Mouse (Mus musculus): ENCODE data around the gene Gm49337. TPM values are rescaled to one million over a fixed set of nuclear protein-coding genes. Genes with fewer than 3 reads are reported as not detected.

Gene Gm49337
- polyA plus RNA-seq, 1 experiment: not detected

DNA sequence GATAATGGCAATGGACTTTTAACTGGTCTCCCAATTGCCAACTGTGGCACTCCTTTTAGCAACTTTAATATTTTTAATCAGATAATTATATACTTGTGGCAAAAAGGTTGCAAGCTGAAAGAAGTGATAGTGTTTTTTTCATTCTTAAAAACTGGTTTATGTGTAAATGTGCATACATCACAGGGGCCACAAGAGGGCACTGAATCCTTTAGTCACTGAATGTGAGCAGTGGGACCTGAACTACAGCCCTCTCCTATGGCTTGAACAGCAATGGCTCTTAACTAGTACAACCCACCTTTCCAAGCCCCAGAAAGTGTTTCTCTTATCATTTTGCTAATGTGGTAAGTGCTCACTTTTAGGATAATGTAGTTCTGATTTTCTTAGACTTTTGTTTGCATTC is 168.9 kb downstream of the Gm49337 start:
- H3K27me3 ChIP-seq (ENCODE audit: control insufficient read depth, insufficient read depth, low read length): no peaks in the 10 kb centered on the region
- no peak overlapping the region for H3K27ac ChIP-seq (ENCODE audit: control insufficient read depth, insufficient read depth, low read depth, low read length)
- TF ChIP-seq CTCF (IDR thresholded peaks at IDR 0.05; ENCODE audit: control insufficient read depth, insufficient read depth, insufficient replicate concordance, low read depth, low read length) (no peak), POLR2A (IDR thresholded peaks at IDR 0.05; ENCODE audit: control insufficient read depth, low read depth, low read length) (no peak)
- no peaks in the 10 kb centered on the region for H3K36me3 ChIP-seq (ENCODE audit: control insufficient read depth, insufficient read depth, low read length)
- no peaks in the 10 kb centered on the region for H3K4me1 ChIP-seq (ENCODE audit: control insufficient read depth, insufficient read depth, low read length)
- no peak overlapping the region for H3K4me3 ChIP-seq (ENCODE audit: control insufficient read depth, low read depth, low read length)

Other genes starting within 250 kb of the Gm49337 start
- gene Dmbx1, start 233.5 kb upstream of the Gm49337 start, polyA plus RNA-seq (2012; rRNA removed): 0.08 and 0.25 TPM in 2 replicates
- 31.6 and 32.2 TPM in 2 replicates for gene Faah, start 155.5 kb upstream of the Gm49337 start, polyA plus RNA-seq (2012; rRNA removed)
- gene Nsun4, start 119.5 kb upstream of the Gm49337 start, polyA plus RNA-seq (2012; rRNA removed): 193 and 263 TPM in 2 replicates
- 108 and 112 TPM in 2 replicates for gene Uqcrh, start 98.3 kb upstream of the Gm49337 start, polyA plus RNA-seq (2012; rRNA removed)
- gene Lrrc41, start 98.1 kb upstream of the Gm49337 start, polyA plus RNA-seq (2012; rRNA removed): 122 and 128 TPM in 2 replicates
- gene Rad54l, start 49.7 kb upstream of the Gm49337 start, polyA plus RNA-seq (2012; rRNA removed): 5.3 and 6.0 TPM in 2 replicates
- 111 and 113 TPM in 2 replicates for gene Pomgnt1, start 49.5 kb upstream of the Gm49337 start, polyA plus RNA-seq (2012; rRNA removed)
- 30.3 and 36.1 TPM in 2 replicates for gene Lurap1, start 22.0 kb upstream of the Gm49337 start, polyA plus RNA-seq (2012; rRNA removed)
- 4.3 TPM in 2 replicates for gene Tspan1, start 5.8 kb upstream of the Gm49337 start, polyA plus RNA-seq (2012; rRNA removed)
- 696 and 816 TPM in 2 replicates for gene 1700042G07Rik, start within 50 bp of the Gm49337 start, polyA plus RNA-seq (2012; rRNA removed)
- gene Pik3r3, start 48.2 kb downstream of the Gm49337 start, polyA plus RNA-seq (2012; rRNA removed): 46.5 TPM in 2 replicates